Mouse (Mus musculus) skeletal muscle tissue, adult 2 months (tissue): ENCODE data around the gene Efhc1.
A peak's percentile ranks its signal among the peaks of the same experiment; 100 is the strongest.

Source experiments
- DNase-seq: peaks from one replicate; pipeline ENCODE4 v3.0.0-alpha.2; 2012; ENCODE audit warnings: low read depth, low spot score

The Efhc1 gene

GRCm38 (mm10) chr1:20943016-20943415 is 8.4 kb upstream of the Efhc1 start:
- no peak for DNase-seq

GRCm38 (mm10) chr1:20951799-20952198 is 373 bp downstream of the Efhc1 start:
- no peak for DNase-seq

- DNase-seq = no peak
Measured at GRCm38 (mm10) chr1:20954876-20955275, 3.5 kb downstream of the Efhc1 start.

GRCm38 (mm10) chr1:20969642-20970041 is 18.2 kb downstream of the Efhc1 start:
- DNase-seq = no peak

- DNase-seq = no peak
Measured at GRCm38 (mm10) chr1:20973389-20973788, 22.0 kb downstream of the Efhc1 start.

GRCm38 (mm10) chr1:20974341-20975135 is 23.1 kb downstream of the Efhc1 start:
- peak; percentile 15 for DNase-seq

- no peak for DNase-seq
Measured at GRCm38 (mm10) chr1:20980553-20980952, 29.1 kb downstream of the Efhc1 start.

GRCm38 (mm10) chr1:20981764-20982163 is 30.3 kb downstream of the Efhc1 start:
- DNase-seq = no peak

GRCm38 (mm10) chr1:20984103-20984502 is 32.7 kb downstream of the Efhc1 start:
- no peak for DNase-seq

- no peak for DNase-seq
Measured at GRCm38 (mm10) chr1:20984582-20984981, 33.2 kb downstream of the Efhc1 start.

GRCm38 (mm10) chr1:20986378-20987056 is 35.1 kb downstream of the Efhc1 start:
- no peak for DNase-seq

- DNase-seq = no peak
Measured at GRCm38 (mm10) chr1:20989461-20990083, 38.1 kb downstream of the Efhc1 start.

GRCm38 (mm10) chr1:20993690-20994089 is 42.3 kb downstream of the Efhc1 start:
- no peak for DNase-seq

GRCm38 (mm10) chr1:20994338-20994737 is 42.9 kb downstream of the Efhc1 start:
- no peak for DNase-seq

GRCm38 (mm10) chr1:20995331-20995986 is 44.0 kb downstream of the Efhc1 start:
- no peak for DNase-seq

GRCm38 (mm10) chr1:20996603-20997327 is 45.3 kb downstream of the Efhc1 start:
- DNase-seq = no peak

GRCm38 (mm10) chr1:20997328-20997689 is 45.9 kb downstream of the Efhc1 start:
- no peak for DNase-seq

GRCm38 (mm10) chr1:20997881-20998389 is 46.5 kb downstream of the Efhc1 start:
- DNase-seq = no peak

- DNase-seq = peak; percentile 75
Measured at GRCm38 (mm10) chr1:21002246-21003142, 51.1 kb downstream of the Efhc1 start.

- DNase-seq = no peak
Measured at GRCm38 (mm10) chr1:21004596-21004995, 53.2 kb downstream of the Efhc1 start.
